Mouse (Mus musculus): ENCODE results near the gene Lhfpl2. TPM values are rescaled to one million over a fixed set of nuclear protein-coding genes. Genes with fewer than 3 reads are reported as not detected.

The Lhfpl2 gene
- polyA plus RNA-seq, 1 experiment, result 35.7 TPM

DNA sequence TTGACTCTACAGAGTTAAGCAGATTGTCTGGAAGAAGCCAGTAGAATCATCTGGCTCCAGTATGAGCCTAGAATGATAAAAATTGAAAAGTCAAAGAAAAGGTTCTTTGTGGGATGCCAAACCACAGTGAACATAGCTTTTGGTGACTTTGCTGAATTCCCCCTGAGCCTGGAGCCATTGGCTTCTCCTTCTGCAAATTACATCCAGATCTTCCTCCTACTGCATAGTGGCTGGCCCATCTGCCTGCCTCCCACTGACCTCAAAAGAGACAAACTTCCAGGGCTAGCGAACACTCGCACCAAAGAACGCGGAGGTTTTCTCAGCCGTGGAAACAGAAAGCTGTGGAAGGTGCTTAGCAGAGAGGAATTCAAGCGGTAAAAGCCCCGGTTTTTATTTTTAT lies 49.4 kb downstream of the Lhfpl2 start:
- no peak overlapping the region for H3ac ChIP-seq (ENCODE audit: control insufficient read depth, insufficient read length)
- H3K27me3 ChIP-seq (ENCODE audit: control insufficient read depth, insufficient read depth, insufficient read length), result no peaks in the 10 kb centered on the region
- H3K36me3 ChIP-seq (ENCODE audit: control insufficient read depth, insufficient read depth), result peaks cover 22% of the 10 kb centered on the region
- H3K79me2 ChIP-seq (ENCODE audit: control insufficient read depth, insufficient read depth), result peaks cover 59% of the 10 kb centered on the region
- H3K4me2 ChIP-seq (ENCODE audit: low read depth), result no peak overlapping the region
- H3K4me3 ChIP-seq, result no peak overlapping the region
- no peak for TF ChIP-seq SRF (IDR thresholded peaks at IDR 0.05; ENCODE audit: control insufficient read depth, insufficient read length, low read depth)
- no peak for TF ChIP-seq TCF12 (IDR thresholded peaks at IDR 0.05; ENCODE audit: insufficient read depth, poor library complexity, severe bottlenecking)
- TF ChIP-seq POLR2A (IDR thresholded peaks at IDR 0.05; ENCODE audit: insufficient read length, low read depth), result no peak
- TF ChIP-seq MAX (IDR thresholded peaks at IDR 0.05; ENCODE audit: low read depth), result no peak
- TF ChIP-seq POLR2AphosphoS2 (IDR thresholded peaks at IDR 0.05; ENCODE audit: insufficient read length, low read depth), result no peak
- no peak for TF ChIP-seq USF1 (IDR thresholded peaks at IDR 0.05; ENCODE audit: low read depth)
- TF ChIP-seq REST (IDR thresholded peaks at IDR 0.05; ENCODE audit: insufficient read depth, insufficient read length), result no peak
- no peak for TF ChIP-seq MYOG (IDR thresholded peaks at IDR 0.05; ENCODE audit: control insufficient read depth in 1 of 3, insufficient read depth in 1 of 3, insufficient read length in 2 of 3, low read depth in 2 of 3)
- no peak for TF ChIP-seq TCF3 (IDR thresholded peaks at IDR 0.05; ENCODE audit: insufficient read length, low read depth)
- no peak for TF ChIP-seq MYOD1 (IDR thresholded peaks at IDR 0.05; ENCODE audit: control insufficient read depth in 1 of 3, insufficient read length in 2 of 3, low read depth in 2 of 3)
- no peak for TF ChIP-seq E2F4 (IDR thresholded peaks at IDR 0.05; ENCODE audit: insufficient read depth)

DNA sequence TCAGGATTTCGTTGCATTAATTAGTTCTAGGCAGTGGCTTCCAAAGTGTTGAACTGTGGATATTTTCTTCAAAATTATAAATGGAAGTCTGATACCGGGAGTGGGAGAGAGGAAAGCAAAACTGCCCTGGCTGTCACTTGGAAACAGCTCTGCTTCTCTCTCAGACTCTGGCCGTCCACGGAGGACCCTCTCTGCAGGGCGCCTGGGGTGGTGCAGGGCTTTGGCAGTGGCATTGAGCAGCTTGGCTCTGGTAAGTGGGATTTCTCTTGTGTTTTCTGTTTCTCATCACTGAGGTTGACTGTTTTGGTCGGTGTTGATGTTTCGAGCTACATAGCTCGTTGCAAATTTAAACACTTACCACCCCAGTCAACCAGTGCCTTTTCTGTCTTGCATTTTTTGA lies 53.0 kb downstream of the Lhfpl2 start:
- peaks cover 77% of the 10 kb centered on the region for H3K79me2 ChIP-seq (ENCODE audit: control insufficient read depth, insufficient read depth)
- H3ac ChIP-seq (ENCODE audit: control insufficient read depth, insufficient read length), result no peak overlapping the region
- no peak overlapping the region for H3K4me3 ChIP-seq
- H3K27me3 ChIP-seq (ENCODE audit: control insufficient read depth, insufficient read depth, insufficient read length), result no peaks in the 10 kb centered on the region
- no peak overlapping the region for H3K4me2 ChIP-seq (ENCODE audit: low read depth)
- TF ChIP-seq CEBPB (IDR thresholded peaks at IDR 0.05; ENCODE audit: insufficient read depth, poor library complexity, severe bottlenecking) (no peak), MYOD1 (IDR thresholded peaks at IDR 0.05; ENCODE audit: control insufficient read depth in 1 of 3, insufficient read length in 2 of 3, low read depth in 2 of 3) (no peak), TCF3 (IDR thresholded peaks at IDR 0.05; ENCODE audit: insufficient read length, low read depth) (no peak), POLR2AphosphoS2 (IDR thresholded peaks at IDR 0.05; ENCODE audit: insufficient read length, low read depth) (no peak), POLR2A (IDR thresholded peaks at IDR 0.05; ENCODE audit: insufficient read length, low read depth) (no peak), REST (IDR thresholded peaks at IDR 0.05; ENCODE audit: insufficient read depth, insufficient read length) (no peak), MAX (IDR thresholded peaks at IDR 0.05; ENCODE audit: low read depth) (no peak), SRF (IDR thresholded peaks at IDR 0.05; ENCODE audit: control insufficient read depth, insufficient read length, low read depth) (no peak), USF1 (IDR thresholded peaks at IDR 0.05; ENCODE audit: low read depth) (no peak), E2F4 (IDR thresholded peaks at IDR 0.05; ENCODE audit: insufficient read depth) (no peak), TCF12 (IDR thresholded peaks at IDR 0.05; ENCODE audit: insufficient read depth, poor library complexity, severe bottlenecking) (no peak), MYOG (IDR thresholded peaks at IDR 0.05; ENCODE audit: control insufficient read depth in 1 of 3, insufficient read depth in 1 of 3, insufficient read length in 2 of 3, low read depth in 2 of 3) (no peak)
- no peaks in the 10 kb centered on the region for H3K36me3 ChIP-seq (ENCODE audit: control insufficient read depth, insufficient read depth)

DNA sequence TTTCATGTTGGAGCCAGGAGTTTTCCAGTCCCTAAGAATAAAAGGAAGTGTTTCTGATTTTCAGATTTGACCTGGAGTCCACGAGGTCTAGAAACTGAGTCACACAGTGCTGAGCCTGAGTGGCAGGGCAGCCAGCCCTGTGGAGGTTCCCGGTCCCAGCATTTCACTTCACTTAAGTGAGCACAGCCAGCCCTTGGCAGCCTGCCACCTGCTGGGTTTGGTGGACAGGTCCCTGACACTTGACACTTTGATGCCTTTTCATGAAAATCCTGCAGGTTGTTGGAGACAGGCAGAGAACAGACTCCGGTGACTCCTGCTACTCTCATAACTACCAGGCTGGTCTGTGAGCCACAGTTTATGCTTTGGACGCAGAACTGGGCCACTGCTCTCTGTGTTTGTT lies 57.9 kb downstream of the Lhfpl2 start:
- H3K36me3 ChIP-seq (ENCODE audit: control insufficient read depth, insufficient read depth), result peaks cover 7% of the 10 kb centered on the region
- TF ChIP-seq POLR2AphosphoS2 (IDR thresholded peaks at IDR 0.05; ENCODE audit: insufficient read length, low read depth) (no peak), SRF (IDR thresholded peaks at IDR 0.05; ENCODE audit: control insufficient read depth, insufficient read length, low read depth) (no peak)
- H3ac ChIP-seq (ENCODE audit: control insufficient read depth, insufficient read length), result no peak overlapping the region
- H3K4me2 ChIP-seq (ENCODE audit: low read depth), result peak overlapping the region; percentile 87
- H3K27me3 ChIP-seq (ENCODE audit: control insufficient read depth, insufficient read depth, insufficient read length), result no peaks in the 10 kb centered on the region
- H3K4me3 ChIP-seq, result no peak overlapping the region
- H3K79me2 ChIP-seq (ENCODE audit: control insufficient read depth, insufficient read depth), result peaks cover 78% of the 10 kb centered on the region

DNA sequence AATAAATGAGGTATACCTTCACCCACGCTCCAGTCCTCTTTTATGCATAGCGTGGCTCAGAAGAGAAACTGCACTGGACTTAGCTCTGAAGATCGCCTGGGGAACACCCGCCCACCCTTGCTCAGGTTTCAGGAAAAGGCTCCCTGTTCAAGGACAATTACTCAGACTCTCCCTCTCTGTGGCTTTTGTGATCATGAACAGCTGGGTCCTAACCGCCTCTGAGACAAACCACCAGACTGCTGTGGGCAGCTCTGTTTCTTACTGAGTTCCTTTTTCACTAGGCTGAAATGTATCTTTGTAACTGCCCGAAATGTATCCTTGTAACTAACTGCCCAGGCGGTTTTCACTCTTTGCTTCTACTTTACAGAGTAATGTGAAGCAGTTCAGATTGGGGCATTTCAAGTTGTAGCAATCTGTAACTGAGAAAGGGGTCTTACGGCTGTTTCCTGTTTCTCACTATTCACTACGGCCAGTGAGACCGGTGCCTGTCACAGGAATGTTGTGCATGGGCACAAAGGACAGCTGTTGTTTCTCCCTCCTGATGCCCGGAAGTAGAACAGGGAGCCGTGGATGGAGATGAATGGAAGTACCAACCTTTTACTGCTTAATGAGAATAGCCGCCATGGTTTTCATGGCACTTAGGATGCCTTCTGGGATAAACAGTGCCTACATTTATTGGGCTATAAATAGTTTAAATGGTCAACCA lies 59.3 kb downstream of the Lhfpl2 start:
- H3K79me2 ChIP-seq (ENCODE audit: control insufficient read depth, insufficient read depth), result peaks cover 76% of the 10 kb centered on the region
- peak overlapping the region; percentile 87 for H3K4me2 ChIP-seq (ENCODE audit: low read depth)
- TF ChIP-seq MAX (IDR thresholded peaks at IDR 0.05; ENCODE audit: low read depth) (no peak), SRF (IDR thresholded peaks at IDR 0.05; ENCODE audit: control insufficient read depth, insufficient read length, low read depth) (no peak), TCF12 (IDR thresholded peaks at IDR 0.05; ENCODE audit: insufficient read depth, poor library complexity, severe bottlenecking) (peak; percentile 64), POLR2AphosphoS2 (IDR thresholded peaks at IDR 0.05; ENCODE audit: insufficient read length, low read depth) (no peak), POLR2A (IDR thresholded peaks at IDR 0.05; ENCODE audit: insufficient read length, low read depth) (no peak), E2F4 (IDR thresholded peaks at IDR 0.05; ENCODE audit: insufficient read depth) (no peak), USF1 (IDR thresholded peaks at IDR 0.05; ENCODE audit: low read depth) (no peak), REST (IDR thresholded peaks at IDR 0.05; ENCODE audit: insufficient read depth, insufficient read length) (no peak), CEBPB (IDR thresholded peaks at IDR 0.05; ENCODE audit: insufficient read depth, poor library complexity, severe bottlenecking) (0 out of 2 replicates have a peak, but pooled peaks have one; percentile 10), MYOD1 (IDR thresholded peaks at IDR 0.05; ENCODE audit: control insufficient read depth in 1 of 3, insufficient read length in 2 of 3, low read depth in 2 of 3) (peak; percentile 35 to 84 (median 76)), MYOG (IDR thresholded peaks at IDR 0.05; ENCODE audit: control insufficient read depth in 1 of 3, insufficient read depth in 1 of 3, insufficient read length in 2 of 3, low read depth in 2 of 3) (peak in 2 of 3 experiments; percentile 61 to 68), TCF3 (IDR thresholded peaks at IDR 0.05; ENCODE audit: insufficient read length, low read depth) (peak; percentile 9)
- peaks cover 17% of the 10 kb centered on the region for H3K36me3 ChIP-seq (ENCODE audit: control insufficient read depth, insufficient read depth)
- H3K4me3 ChIP-seq, result no peak overlapping the region
- H3ac ChIP-seq (ENCODE audit: control insufficient read depth, insufficient read length), result no peak overlapping the region
- no peaks in the 10 kb centered on the region for H3K27me3 ChIP-seq (ENCODE audit: control insufficient read depth, insufficient read depth, insufficient read length)
